Mouse (Mus musculus) heart, postnatal 25 days (tissue): ENCODE measurements around the gene Csrnp2. TPM values are rescaled to one million over a fixed set of nuclear protein-coding genes. Genes with fewer than 3 reads are reported as not detected.

ENCODE experiments used
- DNase-seq: peaks from one replicate; pipeline ENCODE4 v3.0.0; 2022; ENCODE audit warnings: low spot score
- intact Hi-C: fragments of 180-260 bp; cut with DNase I; formaldehyde crosslinking; loops from one replicate; pipeline ENCODE4 v1.15.1; 2025
- total RNA-seq, 2 experiments: library from RNA; stranded (reverse); gene quantifications; 2 replicates each; pipeline ENCODE4 v1.2.3; 2021

Csrnp2 gene
- total RNA-seq, 2 experiments from 2014 or later, result 2.5 to 2.9 TPM

- no peak for DNase-seq
- intact Hi-C loops, result no loop called here
Measured at GRCm38 (mm10) chr15:100446887-100447286, 48.4 kb downstream of the Csrnp2 start.

GRCm38 (mm10) chr15:100443126-100443922, 52.0 kb downstream of the Csrnp2 start:
- intact Hi-C loops, result no loop called here
- DNase-seq, result peak; percentile 74

- intact Hi-C loops, result no loop called here
- no peak for DNase-seq
Measured at GRCm38 (mm10) chr15:100436518-100436917, 58.8 kb downstream of the Csrnp2 start.

- intact Hi-C loops, result no loop called here
- no peak for DNase-seq
Measured at GRCm38 (mm10) chr15:100436112-100436511, 59.2 kb downstream of the Csrnp2 start.

GRCm38 (mm10) chr15:100433234-100433633, 62.1 kb downstream of the Csrnp2 start:
- DNase-seq, result no peak
- intact Hi-C loops, result no loop called here

- intact Hi-C loops, result no loop called here
- no peak for DNase-seq
Measured at GRCm38 (mm10) chr15:100429959-100430565, 65.2 kb downstream of the Csrnp2 start.

Other genes with a start within 250 kb of the Csrnp2 start
- not detected for gene Tmprss12, start 214.7 kb downstream of the Csrnp2 start, total RNA-seq
- 10 to 100 TPM; 46.8 to 52.7 TPM for gene Mettl7a1, start 191.3 kb downstream of the Csrnp2 start, total RNA-seq
- under 1 TPM in 1 of 2 experiments, not detected in 1; 0.16 TPM for gene Mettl7a3, start 160.6 kb downstream of the Csrnp2 start, total RNA-seq
- not detected for gene Methig1, start 142.3 kb downstream of the Csrnp2 start, total RNA-seq
- gene Mettl7a2, start 142.3 kb downstream of the Csrnp2 start, total RNA-seq, result 1 to 10 TPM; 1.1 to 1.2 TPM
- not detected for gene Higd1c, start 130.9 kb downstream of the Csrnp2 start, total RNA-seq
- not detected for gene Gm5475, start 73.3 kb downstream of the Csrnp2 start, total RNA-seq
- 10 to 100 TPM; 52.6 to 56.9 TPM for gene Slc11a2, start 70.4 kb downstream of the Csrnp2 start, total RNA-seq
- gene Letmd1, start 26.5 kb downstream of the Csrnp2 start, total RNA-seq, result 10 to 100 TPM; 13.6 to 14.6 TPM
- 10 to 100 TPM; 12.6 to 13.3 TPM for gene Tfcp2, start 56.5 kb upstream of the Csrnp2 start, total RNA-seq
- 10 to 100 TPM; 10.5 to 10.9 TPM for gene Pou6f1, start 104.5 kb upstream of the Csrnp2 start, total RNA-seq
- gene Dazap2, start 119.9 kb upstream of the Csrnp2 start, total RNA-seq, result 100 to 1,000 TPM; 145 to 156 TPM
- 10 to 100 TPM; 13.7 to 15.5 TPM for gene Smagp, start 141.5 kb upstream of the Csrnp2 start, total RNA-seq
- 1 to 10 TPM; 1.2 to 1.7 TPM for gene Bin2, start 174.1 kb upstream of the Csrnp2 start, total RNA-seq
- gene Cela1, start 192.4 kb upstream of the Csrnp2 start, total RNA-seq, result under 1 TPM; 0.42 to 0.52 TPM
- 1 to 10 TPM in 1 of 2 experiments, under 1 TPM in 1; 0.99 to 1.2 TPM for gene Galnt6, start 233.9 kb upstream of the Csrnp2 start, total RNA-seq